Mouse (Mus musculus) embryonic fibroblast, embryonic 13.5 days (primary cell): ENCODE results near the gene Eif4e3. TPM values are rescaled to one million over a fixed set of nuclear protein-coding genes. Genes with fewer than 3 reads are reported as not detected.

Source experiments
- H3K27ac ChIP-seq: 2 replicates; pipeline ENCODE4 v1.5.1; 2012; ENCODE audit warnings: low read length, control low read depth, inconsistent platforms; ENCODE audit not compliant: insufficient read depth
- H3K4me1 ChIP-seq: 2 replicates; pipeline ENCODE4 v1.6.1; 2011; ENCODE audit warnings: low read length; ENCODE audit not compliant: control insufficient read depth, insufficient read depth
- H3K4me3 ChIP-seq: 2 replicates; pipeline ENCODE4 v1.5.1; 2011; ENCODE audit warnings: mild to moderate bottlenecking, control low read depth, low read length; ENCODE audit not compliant: insufficient read depth
- CTCF ChIP-seq: IDR thresholded peaks from 2 replicates; pipeline ENCODE4 v1.5.1; 2011; ENCODE audit warnings: mild to moderate bottlenecking, control low read depth, low read length, moderate library complexity, borderline replicate concordance; ENCODE audit not compliant: insufficient read depth
- POLR2A ChIP-seq: IDR thresholded peaks from 2 replicates; pipeline ENCODE4 v1.6.1; 2011; ENCODE audit warnings: low read depth, mild to moderate bottlenecking, control low read depth, low read length, moderate library complexity
- polyA plus RNA-seq: library from polyadenylated mRNA; stranded (reverse); fragments of >200 nt; gene quantifications from 2 replicates; pipeline ENCODE4 v1.2.4, GENCODE M21; 2011; ENCODE audit warnings: low read depth; ENCODE audit not compliant: missing spikeins, insufficient read length

Gene Eif4e3
- polyA plus RNA-seq, 1 experiment, result 13.5 TPM

GRCm38 (mm10) chr6:99626347-99626746 lies 40.2 kb downstream of the Eif4e3 start:
- no peak overlapping the region for H3K27ac ChIP-seq
- H3K4me3 ChIP-seq, result no peak overlapping the region
- TF ChIP-seq CTCF (no peak), POLR2A (no peak)
- no peaks in the 10 kb centered on the region for H3K4me1 ChIP-seq

- Histone ChIP-seq H3K27ac (no peak overlapping the region), H3K4me3 (no peak overlapping the region), H3K4me1 (no peaks in the 10 kb centered on the region)
- no peak for TF ChIP-seq POLR2A
- no peak for TF ChIP-seq CTCF
Measured at GRCm38 (mm10) chr6:99625803-99626202, 40.8 kb downstream of the Eif4e3 start.

- TF ChIP-seq CTCF (no peak), POLR2A (no peak)
- Histone ChIP-seq H3K4me3 (no peak overlapping the region), H3K4me1 (no peaks in the 10 kb centered on the region), H3K27ac (no peak overlapping the region)
Measured at GRCm38 (mm10) chr6:99625306-99625705, 41.3 kb downstream of the Eif4e3 start.

- no peak overlapping the region for H3K4me3 ChIP-seq
- TF ChIP-seq CTCF (no peak), POLR2A (no peak)
- H3K27ac ChIP-seq, result no peak overlapping the region
- H3K4me1 ChIP-seq, result no peaks in the 10 kb centered on the region
Measured at GRCm38 (mm10) chr6:99624542-99624941, 42.0 kb downstream of the Eif4e3 start.

- TF ChIP-seq CTCF, result peak; percentile 62; the same call in 1 of the 2 replicates
- TF ChIP-seq POLR2A, result no peak
- Histone ChIP-seq H3K4me1 (peaks cover 3% of the 10 kb centered on the region; the same call in 1 of the 2 replicates), H3K27ac (no peak overlapping the region), H3K4me3 (no peak overlapping the region)
Measured at GRCm38 (mm10) chr6:99623641-99624040, 42.9 kb downstream of the Eif4e3 start.

- Histone ChIP-seq H3K4me3 (no peak overlapping the region), H3K4me1 (peaks cover 11% of the 10 kb centered on the region)
- TF ChIP-seq CTCF (no peak), POLR2A (no peak)
Measured at GRCm38 (mm10) chr6:99621167-99621566, 45.4 kb downstream of the Eif4e3 start.

GRCm38 (mm10) chr6:99620471-99620870 lies 46.1 kb downstream of the Eif4e3 start:
- Histone ChIP-seq H3K4me3 (no peak overlapping the region), H3K4me1 (peaks cover 11% of the 10 kb centered on the region), H3K27ac (peak overlapping the region; percentile 54)
- TF ChIP-seq CTCF (no peak), POLR2A (no peak)

More at GRCm38 (mm10) chr6:99621167-99621566, 45.4 kb downstream of the Eif4e3 start:
- H3K27ac ChIP-seq, result no peak overlapping the region

- TF ChIP-seq POLR2A, result no peak
- peak overlapping the region; percentile 54 for H3K27ac ChIP-seq
- H3K4me1 ChIP-seq, result peaks cover 11% of the 10 kb centered on the region
- no peak overlapping the region for H3K4me3 ChIP-seq
Measured at GRCm38 (mm10) chr6:99619964-99620363, 46.6 kb downstream of the Eif4e3 start.

GRCm38 (mm10) chr6:99619466-99619865 lies 47.1 kb downstream of the Eif4e3 start:
- H3K27ac ChIP-seq, result 0 out of 2 replicates have a peak overlapping the region, but pooled peaks have one; percentile 17
- H3K4me1 ChIP-seq, result peaks cover 11% of the 10 kb centered on the region
- no peak overlapping the region for H3K4me3 ChIP-seq
- TF ChIP-seq POLR2A (no peak), CTCF (no peak)

- Histone ChIP-seq H3K4me1 (peaks cover 11% of the 10 kb centered on the region), H3K27ac (no peak overlapping the region), H3K4me3 (no peak overlapping the region)
- TF ChIP-seq CTCF, result no peak
Measured at GRCm38 (mm10) chr6:99617867-99618266, 48.7 kb downstream of the Eif4e3 start.

GRCm38 (mm10) chr6:99617415-99617814 lies 49.2 kb downstream of the Eif4e3 start:
- TF ChIP-seq POLR2A, result no peak
- no peak for TF ChIP-seq CTCF
- H3K4me3 ChIP-seq, result no peak overlapping the region
- H3K4me1 ChIP-seq, result peaks cover 11% of the 10 kb centered on the region
- no peak overlapping the region for H3K27ac ChIP-seq
